Mouse (Mus musculus) lung, embryonic 14.5 days (tissue): ENCODE data around the gene Zbtb16. TPM values are rescaled to one million over a fixed set of nuclear protein-coding genes. Genes with fewer than 3 reads are reported as not detected.
A peak's percentile ranks its signal among the peaks of the same experiment; 100 is the strongest.

Experiments used
- ATAC-seq: fragments of 200-750 bp; cut with Nextera tagmentation; 2 replicates; pipeline ENCODE4 v1.8.0; 2017; ENCODE audit warnings: mild to moderate bottlenecking, moderate TSS enrichment, moderate library complexity; ENCODE audit not compliant: insufficient read depth
- DNase-seq: peaks from one replicate; pipeline ENCODE4 v3.0.0-alpha.2; 2015
- H3K27ac ChIP-seq: fragments of 300-500 bp; sonication (generic); 2 replicates; pipeline ENCODE4 v1.5.1; 2014; ENCODE audit warnings: low read depth, mild to moderate bottlenecking, moderate library complexity
- H3K27me3 ChIP-seq: fragments of 300-500 bp; sonication (generic); 2 replicates; pipeline ENCODE4 v1.6.1; 2014; ENCODE audit warnings: low read length, control low read depth; ENCODE audit not compliant: insufficient read depth
- H3K36me3 ChIP-seq: fragments of 300-500 bp; sonication (generic); 2 replicates; pipeline ENCODE4 v1.6.1; 2014; ENCODE audit warnings: control low read depth; ENCODE audit not compliant: insufficient read depth
- H3K4me1 ChIP-seq: fragments of 300-500 bp; sonication (generic); 2 replicates; pipeline ENCODE4 v1.6.1; 2014; ENCODE audit warnings: antibody characterized with exemption, control low read depth; ENCODE audit not compliant: insufficient read depth
- H3K4me2 ChIP-seq: fragments of 300-500 bp; sonication (generic); 2 replicates; pipeline ENCODE4 v1.6.1; 2014; ENCODE audit warnings: mild to moderate bottlenecking
- H3K4me3 ChIP-seq: fragments of 300-500 bp; sonication (generic); 2 replicates; pipeline ENCODE4 v1.5.1; 2014; ENCODE audit warnings: low read depth, low read length
- H3K9ac ChIP-seq: fragments of 300-500 bp; sonication (generic); 2 replicates; pipeline ENCODE4 v1.6.1; 2014
- H3K9me3 ChIP-seq: fragments of 300-500 bp; sonication (generic); 2 replicates; pipeline ENCODE4 v1.6.1; 2016; ENCODE audit warnings: low read depth, low read length, control low read depth
- CTCF ChIP-seq: IDR thresholded peaks from 2 replicates; pipeline ENCODE4 v1.5.1; 2016; ENCODE audit warnings: antibody characterized with exemption, low read depth
- WGBS: fragments of 180-500 bp; shearing (Covaris S2); extraction: QIAGEN DNeasy Blood & Tissue Kit; methylation state at CpG from one replicate; pipeline ENCODE4 v1.1.7; 2014; 5-methylcytosine and 5-hydroxymethylcytosine counted together
- polyA plus RNA-seq: library from polyadenylated mRNA; unstranded; fragments of >200 nt; fragmentation: Nextera tagmentation; extraction: Ambion mirVana; gene quantifications from 2 replicates; pipeline ENCODE4 v1.2.1, GENCODE M21; 2014

Zbtb16 gene
- polyA plus RNA-seq, 1 experiment from 2014 or later, result 0.71 TPM

GRCm38 (mm10) chr9:48695796-48696195 is 140.2 kb downstream of the Zbtb16 start:
- WGBS, result 60% methylated on average over 4 of the region's 4 CpGs
- no peak; the same call in 1 of the 2 replicates for ATAC-seq
- H3K27ac ChIP-seq, result peak overlapping the region; percentile 66; the same call in 1 of the 2 replicates

GRCm38 (mm10) chr9:48694616-48695061 is 141.4 kb downstream of the Zbtb16 start:
- Histone ChIP-seq H3K9ac (no peak overlapping the region), H3K4me2 (peak overlapping the region; percentile 13; the same call in 1 of the 2 replicates), H3K36me3 (no peaks in the 10 kb centered on the region), H3K9me3 (no peaks in the 10 kb centered on the region), H3K27me3 (no peaks in the 10 kb centered on the region), H3K4me1 (peaks cover 6% of the 10 kb centered on the region), H3K27ac (peak overlapping the region; percentile 66), H3K4me3 (no peak overlapping the region)
- DNase-seq (peak; percentile 59), ATAC-seq (peak; percentile 69)
- TF ChIP-seq CTCF, result no peak
- 10% methylated on average over 10 of the region's 10 CpGs for WGBS

More at GRCm38 (mm10) chr9:48695796-48696195, 140.2 kb downstream of the Zbtb16 start:
- TF ChIP-seq CTCF, result no peak
- Histone ChIP-seq H3K4me2 (no peak overlapping the region), H3K4me1 (peaks cover 6% of the 10 kb centered on the region), H3K9me3 (no peaks in the 10 kb centered on the region), H3K9ac (no peak overlapping the region), H3K4me3 (no peak overlapping the region), H3K36me3 (no peaks in the 10 kb centered on the region), H3K27me3 (0 out of 2 replicates have a peak, but pooled peaks cover 3% of the 10 kb centered on the region)
- no peak for DNase-seq

- H3K27ac ChIP-seq, result no peak overlapping the region
- H3K36me3 ChIP-seq, result no peaks in the 10 kb centered on the region
- TF ChIP-seq CTCF, result no peak
- 60% methylated on average over 7 of the region's 7 CpGs for WGBS
- no peaks in the 10 kb centered on the region for H3K9me3 ChIP-seq
- no peak overlapping the region for H3K9ac ChIP-seq
- no peaks in the 10 kb centered on the region for H3K27me3 ChIP-seq
- no peak for ATAC-seq
- H3K4me1 ChIP-seq, result peaks cover 6% of the 10 kb centered on the region
- DNase-seq, result no peak
- no peak overlapping the region for H3K4me3 ChIP-seq
- H3K4me2 ChIP-seq, result no peak overlapping the region
Observed at GRCm38 (mm10) chr9:48693696-48694095, 142.3 kb downstream of the Zbtb16 start.

- Histone ChIP-seq H3K36me3 (no peaks in the 10 kb centered on the region), H3K4me1 (peaks cover 3% of the 10 kb centered on the region), H3K27me3 (no peaks in the 10 kb centered on the region), H3K27ac (no peak overlapping the region), H3K4me2 (no peak overlapping the region), H3K4me3 (no peak overlapping the region), H3K9me3 (no peaks in the 10 kb centered on the region), H3K9ac (no peak overlapping the region)
- ATAC-seq (no peak), DNase-seq (no peak)
- TF ChIP-seq CTCF, result no peak
- WGBS, result 72% methylated on average over 1 of the region's 1 CpGs
Observed at GRCm38 (mm10) chr9:48689718-48689980, 146.4 kb downstream of the Zbtb16 start.

- DNase-seq (no peak), ATAC-seq (no peak)
- no peak for TF ChIP-seq CTCF
- no peak overlapping the region for H3K27ac ChIP-seq
- H3K4me2 ChIP-seq, result no peak overlapping the region
- no peaks in the 10 kb centered on the region for H3K27me3 ChIP-seq
- no peak overlapping the region for H3K4me3 ChIP-seq
- H3K9me3 ChIP-seq, result no peaks in the 10 kb centered on the region
- no peaks in the 10 kb centered on the region for H3K4me1 ChIP-seq
- 62% methylated on average over 6 of the region's 6 CpGs for WGBS
- H3K9ac ChIP-seq, result no peak overlapping the region
- no peaks in the 10 kb centered on the region for H3K36me3 ChIP-seq
Observed at GRCm38 (mm10) chr9:48688859-48689717, 146.9 kb downstream of the Zbtb16 start.

GRCm38 (mm10) chr9:48687891-48688290 is 148.1 kb downstream of the Zbtb16 start:
- H3K9me3 ChIP-seq, result no peaks in the 10 kb centered on the region
- TF ChIP-seq CTCF, result no peak
- no peaks in the 10 kb centered on the region for H3K36me3 ChIP-seq
- H3K27me3 ChIP-seq, result no peaks in the 10 kb centered on the region
- H3K27ac ChIP-seq, result no peak overlapping the region
- ATAC-seq (no peak), DNase-seq (no peak)
- no peaks in the 10 kb centered on the region for H3K4me1 ChIP-seq
- no peak overlapping the region for H3K4me2 ChIP-seq
- no peak overlapping the region for H3K9ac ChIP-seq
- WGBS, result 69% methylated on average over 7 of the region's 7 CpGs
- H3K4me3 ChIP-seq, result no peak overlapping the region

- no peaks in the 10 kb centered on the region for H3K9me3 ChIP-seq
- DNase-seq (no peak), ATAC-seq (no peak)
- no peak for TF ChIP-seq CTCF
- no peaks in the 10 kb centered on the region for H3K36me3 ChIP-seq
- 77% methylated on average over 7 of the region's 7 CpGs for WGBS
- no peak overlapping the region for H3K9ac ChIP-seq
- H3K4me1 ChIP-seq, result no peaks in the 10 kb centered on the region
- H3K4me3 ChIP-seq, result no peak overlapping the region
- H3K27ac ChIP-seq, result no peak overlapping the region
- H3K4me2 ChIP-seq, result no peak overlapping the region
- H3K27me3 ChIP-seq, result no peaks in the 10 kb centered on the region
Observed at GRCm38 (mm10) chr9:48685721-48686120, 150.3 kb downstream of the Zbtb16 start.
